Mouse (Mus musculus) CH12.LX (cell line): ENCODE results near the gene Myo1d. TPM values are rescaled to one million over a fixed set of nuclear protein-coding genes. Genes with fewer than 3 reads are reported as not detected.

ENCODE experiments used
- DNase-seq: peaks from one replicate; pipeline ENCODE4 v3.0.0-alpha.2; 2013; ENCODE audit errors: extremely low read depth
- H3K27ac ChIP-seq: 2 replicates; pipeline ENCODE4 v1.5.1; 2012; ENCODE audit warnings: low read depth, mild to moderate bottlenecking, control low read depth, moderate library complexity; ENCODE audit not compliant: insufficient read depth
- H3K27me3 ChIP-seq: replicated peaks from 2 replicates; pipeline ENCODE3; 2012; ENCODE audit warnings: inconsistent platforms
- H3K36me3 ChIP-seq, 2 experiments: replicated peaks in 1 of 2; 2 replicates each; pipeline versions ENCODE3 to v1.6.1; 2012; ENCODE audit warnings: inconsistent platforms in 1 of 2, low read length in 1 of 2, mild to moderate bottlenecking in 1 of 2, mixed read lengths in 1 of 2, moderate library complexity in 1 of 2; ENCODE audit not compliant: control insufficient read depth in 1 of 2, insufficient read depth in 1 of 2
- H3K4me1 ChIP-seq, 2 experiments: 2 replicates each; pipeline ENCODE4 v1.6.1; 2012; ENCODE audit warnings: inconsistent platforms in 1 of 2, moderate library complexity in 1 of 2; ENCODE audit not compliant: insufficient read depth in 2 of 2, control insufficient read depth in 1 of 2
- H3K4me2 ChIP-seq: 2 replicates; pipeline ENCODE4 v1.6.1; 2012; ENCODE audit warnings: low read depth, mild to moderate bottlenecking, control low read depth; ENCODE audit not compliant: poor library complexity, insufficient read depth, severe bottlenecking
- H3K4me3 ChIP-seq, 3 experiments: fragments of 150-350 bp in 1 of 3; sonication (generic) in 1 of 3; replicated peaks in 1 of 3; 2 replicates each; pipeline versions ENCODE3 to v1.5.1; 2011 to 2012; ENCODE audit warnings: low read depth in 2 of 3, low read length in 2 of 3, mild to moderate bottlenecking in 2 of 3, moderate library complexity in 2 of 3, control low read depth in 1 of 3, improper control_type of control experiment in 1 of 3, inconsistent platforms in 1 of 3, mixed read lengths in 1 of 3; ENCODE audit not compliant: poor library complexity in 1 of 3
- H3K79me2 ChIP-seq: replicated peaks from 2 replicates; pipeline ENCODE4 v1.6.1; 2012; ENCODE audit warnings: mild to moderate bottlenecking, moderate library complexity; ENCODE audit not compliant: control insufficient read depth, poor library complexity, insufficient read depth, severe bottlenecking; ENCODE audit errors: extremely low read depth
- H3K9ac ChIP-seq: 2 replicates; pipeline ENCODE4 v1.6.1; 2012; ENCODE audit warnings: low read depth, mild to moderate bottlenecking, control low read depth, moderate library complexity; ENCODE audit not compliant: insufficient read depth
- H3K9me3 ChIP-seq: replicated peaks from 2 replicates; pipeline ENCODE3; 2012; ENCODE audit warnings: low read length, inconsistent platforms, mixed read lengths
- BHLHE40 ChIP-seq: IDR thresholded peaks from 2 replicates; pipeline ENCODE4 v1.6.1; 2011; ENCODE audit warnings: mild to moderate bottlenecking, low read depth, low read length, improper control_type of control experiment
- CHD2 ChIP-seq: IDR thresholded peaks from 2 replicates; pipeline ENCODE4 v1.6.1; 2011; ENCODE audit warnings: low read length, improper control_type of control experiment
- CTCF ChIP-seq, 2 experiments: IDR thresholded peaks in 1 of 2; conservative IDR thresholded peaks in 1 of 2; 2 replicates each; pipeline ENCODE4 v1.5.1; 2011 to 2012; ENCODE audit warnings: low read depth in 2 of 2, low read length in 2 of 2, improper control_type of control experiment in 1 of 2, inconsistent platforms in 1 of 2, mild to moderate bottlenecking in 1 of 2, moderate library complexity in 1 of 2
- E2F4 ChIP-seq: IDR thresholded peaks from 2 replicates; pipeline ENCODE4 v1.6.1; 2011; ENCODE audit warnings: low read depth, low read length, improper control_type of control experiment; ENCODE audit not compliant: insufficient replicate concordance
- ELF1 ChIP-seq: IDR thresholded peaks from 2 replicates; pipeline ENCODE4 v1.6.1; 2014; ENCODE audit warnings: low read depth, mild to moderate bottlenecking, inconsistent platforms, low read length, improper control_type of control experiment
- EP300 ChIP-seq: IDR thresholded peaks from 2 replicates; pipeline ENCODE4 v1.6.1; 2011; ENCODE audit warnings: low read length, improper control_type of control experiment
- ETS1 ChIP-seq: conservative IDR thresholded peaks from 2 replicates; pipeline ENCODE4 v1.6.1; 2012; ENCODE audit warnings: low read depth, mild to moderate bottlenecking, inconsistent platforms, low read length, improper control_type of control experiment, moderate library complexity
- GABPA ChIP-seq: IDR thresholded peaks from 2 replicates; pipeline ENCODE4 v1.6.1; 2012; ENCODE audit warnings: low read depth, low read length, improper control_type of control experiment, inconsistent platforms; ENCODE audit not compliant: insufficient replicate concordance
- IRF4 ChIP-seq: IDR thresholded peaks from 2 replicates; pipeline ENCODE4 v1.6.1; 2014; ENCODE audit warnings: low read depth, mild to moderate bottlenecking, inconsistent platforms, low read length, improper control_type of control experiment
- MAFK ChIP-seq: IDR thresholded peaks from 2 replicates; pipeline ENCODE4 v1.6.1; 2011; ENCODE audit warnings: low read length, improper control_type of control experiment; ENCODE audit not compliant: insufficient replicate concordance
- MAZ ChIP-seq: IDR thresholded peaks from 2 replicates; pipeline ENCODE4 v1.6.1; 2012; ENCODE audit warnings: low read depth, mild to moderate bottlenecking, inconsistent platforms, low read length, improper control_type of control experiment, moderate library complexity
- MEF2A ChIP-seq: IDR thresholded peaks from 2 replicates; pipeline ENCODE4 v1.6.1; 2014; ENCODE audit warnings: low read depth, mild to moderate bottlenecking, inconsistent platforms, low read length, improper control_type of control experiment, borderline replicate concordance
- MYC ChIP-seq: IDR thresholded peaks from 2 replicates; pipeline ENCODE4 v1.6.1; 2011; ENCODE audit warnings: low read depth, mild to moderate bottlenecking, improper control_type of control experiment, low read length
- PAX5 ChIP-seq: IDR thresholded peaks from 2 replicates; pipeline ENCODE4 v1.6.1; 2012; ENCODE audit warnings: low read length, inconsistent platforms, mixed read lengths
- RAD21 ChIP-seq: IDR thresholded peaks from 2 replicates; pipeline ENCODE4 v1.6.1; 2011; ENCODE audit warnings: low read depth, mild to moderate bottlenecking, low read length, improper control_type of control experiment, moderate library complexity
- RCOR1 ChIP-seq: conservative IDR thresholded peaks from 2 replicates; pipeline ENCODE4 v1.6.1; 2012; ENCODE audit warnings: low read depth, mild to moderate bottlenecking, inconsistent platforms, low read length, improper control_type of control experiment
- SIN3A ChIP-seq: IDR thresholded peaks from 2 replicates; pipeline ENCODE4 v1.6.1; 2012; ENCODE audit warnings: low read length, improper control_type of control experiment, inconsistent platforms
- TBP ChIP-seq: conservative IDR thresholded peaks from 2 replicates; pipeline ENCODE4 v1.6.1; 2011; ENCODE audit warnings: low read depth, low read length, improper control_type of control experiment
- TCF12 ChIP-seq: IDR thresholded peaks from 2 replicates; pipeline ENCODE4 v1.6.1; 2014; ENCODE audit warnings: low read depth, mild to moderate bottlenecking, inconsistent platforms, low read length, improper control_type of control experiment
- ZKSCAN1 ChIP-seq: IDR thresholded peaks from 2 replicates; pipeline ENCODE4 v1.6.1; 2012; ENCODE audit warnings: low read depth, inconsistent platforms, low read length, improper control_type of control experiment, borderline replicate concordance
- ZMIZ1 ChIP-seq: IDR thresholded peaks from 2 replicates; pipeline ENCODE4 v1.6.1; 2012; ENCODE audit warnings: low read depth, mild to moderate bottlenecking, inconsistent platforms, low read length, improper control_type of control experiment
- ZNF384 ChIP-seq: IDR thresholded peaks from 2 replicates; pipeline ENCODE4 v1.6.1; 2012; ENCODE audit warnings: low read depth, low read length, improper control_type of control experiment, inconsistent platforms
- dilution Hi-C: fragments of 300-500 bp; cut with MboI; formaldehyde crosslinking; loops from 2 replicates; pipeline ENCODE4 v1.14.3; 2020; ENCODE audit warnings: low sequenced_read_pairs; ENCODE audit not compliant: extremely low pct_unique_long_range_greater_than_20kb, extremely low pct_ligation_motif_present
- in situ Hi-C: fragments of 300-500 bp; cut with MboI; formaldehyde crosslinking; loops from 3 replicates; pipeline ENCODE4 v1.14.3; 2019; ENCODE audit warnings: low sequenced_read_pairs, low pct_ligation_motif_present, low pct_unique_long_range_greater_than_20kb, mixed read lengths
- polyA plus RNA-seq: library from polyadenylated mRNA; unstranded; fragments of >175 nt; gene quantifications from 2 replicates; pipeline ENCODE4 v1.2.1, GENCODE M21; 2012; ENCODE audit warnings: low read depth; ENCODE audit not compliant: insufficient read length
- total RNA-seq, 2 experiments: library from RNA; depleted of rRNA; stranded (reverse); fragments of 300-350 nt in 1 of 2; fragments of >200 nt in 1 of 2; gene quantifications; 2 replicates each; pipeline ENCODE4 v1.2.3; 2012 to 2014

The Myo1d gene
- total and polyA plus RNA-seq, 3 experiments: 2.2 to 5.6 (median 2.9) TPM

GRCm38 (mm10) chr11:80497225-80497919 lies 282.5 kb downstream of the Myo1d start (continued):
- TF ChIP-seq ZKSCAN1: no peak
- peak; percentile 69; the same call in 1 of the 2 replicates for TF ChIP-seq TCF12
- TF ChIP-seq ELF1: no peak
- no peak for TF ChIP-seq GABPA
- no peak for TF ChIP-seq E2F4
- TF ChIP-seq RCOR1: 0 out of 2 replicates have a peak, but pooled peaks have one; percentile 9
- TF ChIP-seq PAX5: no peak
- no peak for TF ChIP-seq MAZ
- peak; percentile 98 for TF ChIP-seq BHLHE40
- no peak; the same call in 1 of the 2 replicates for TF ChIP-seq ZNF384
- TF ChIP-seq, all 38 proteins: peak for 15

GRCm38 (mm10) chr11:80496640-80497039 lies 283.2 kb downstream of the Myo1d start:
- Histone ChIP-seq H3K27me3 (no peaks in the 10 kb centered on the region), H3K4me1 (peaks cover 44 to 62% of the 10 kb centered on the region in 2 experiments), H3K27ac (peak overlapping the region; percentile 72; the same call in 1 of the 2 replicates), H3K79me2 (no peaks in the 10 kb centered on the region), H3K9ac (no peak overlapping the region), H3K4me2 (peak overlapping the region; percentile 32; the same call in 1 of the 2 replicates), H3K9me3 (peaks cover 2% of the 10 kb centered on the region), H3K36me3 (no peaks in the 10 kb centered on the region), H3K4me3 (no peak overlapping the region)
- dilution Hi-C loops (no loop called here), in situ Hi-C loops (no loop called here)
- peak; percentile 35 for DNase-seq
- TF ChIP-seq BHLHE40: peak; percentile 55; the same call in 1 of the 2 replicates
- peak; percentile 56; the same call in 1 of the 2 replicates for TF ChIP-seq MAFK
- 0 out of 2 replicates have a peak, but pooled peaks have one; percentile 31 for TF ChIP-seq EP300
- TF ChIP-seq IRF4: peak; percentile 68
- TF ChIP-seq TCF12: peak; percentile 49; the same call in 1 of the 2 replicates
- TF ChIP-seq RAD21: no peak
- 0 out of 2 replicates have a peak, but pooled peaks have one; percentile 22 for TF ChIP-seq ELF1
- peak; percentile 66 for TF ChIP-seq ETS1
- TF ChIP-seq TBP: no peak
- no peak for TF ChIP-seq ZMIZ1
- no peak for TF ChIP-seq MYC
- 0 out of 2 replicates have a peak, but pooled peaks have one; percentile 32 for TF ChIP-seq CHD2
- no peak for TF ChIP-seq CTCF (conservative IDR thresholded peaks at IDR 0.05 in 1 of 2, IDR thresholded peaks at IDR 0.05 in 1 of 2; ENCODE audit: low read depth in 2 of 2, low read length in 2 of 2)
- TF ChIP-seq SIN3A: 0 out of 2 replicates have a peak, but pooled peaks have one; percentile 47
- peak; percentile 73 for TF ChIP-seq MEF2A
